Mouse (Mus musculus) cerebellum, adult 2 months (tissue): ENCODE measurements around the gene Mybl2.

Source experiments
- CTCF ChIP-seq: fragments of 200-500 bp; IDR thresholded peaks from 2 replicates; pipeline ENCODE4 v1.5.1; 2011; ENCODE audit warnings: low read depth, mild to moderate bottlenecking, control low read depth, low read length, moderate library complexity, borderline replicate concordance; ENCODE audit not compliant: insufficient read depth
- POLR2A ChIP-seq: fragments of 200-500 bp; IDR thresholded peaks from 2 replicates; pipeline ENCODE4 v1.6.1; 2011; ENCODE audit warnings: low read length, control low read depth, borderline replicate concordance; ENCODE audit not compliant: insufficient read depth

GRCm38 (mm10) chr2:163067233-163067632 lies 12.7 kb downstream of the Mybl2 start:
- TF ChIP-seq POLR2A (no peak), CTCF (no peak)
